Mouse (Mus musculus) ovary, postnatal 36 days (tissue): Measurements from ENCODE around the gene Ubr4.
"Not testable (repeated sequence)": the region's sequence is repeated elsewhere in the genome, so short reads cannot be mapped to it uniquely, and the experiment has no call there.

ENCODE experiments used
- DNase-seq: peaks from one replicate; pipeline ENCODE4 v3.0.0; 2022; ENCODE audit warnings: low spot score, mixed read lengths

Ubr4 gene

DNA sequence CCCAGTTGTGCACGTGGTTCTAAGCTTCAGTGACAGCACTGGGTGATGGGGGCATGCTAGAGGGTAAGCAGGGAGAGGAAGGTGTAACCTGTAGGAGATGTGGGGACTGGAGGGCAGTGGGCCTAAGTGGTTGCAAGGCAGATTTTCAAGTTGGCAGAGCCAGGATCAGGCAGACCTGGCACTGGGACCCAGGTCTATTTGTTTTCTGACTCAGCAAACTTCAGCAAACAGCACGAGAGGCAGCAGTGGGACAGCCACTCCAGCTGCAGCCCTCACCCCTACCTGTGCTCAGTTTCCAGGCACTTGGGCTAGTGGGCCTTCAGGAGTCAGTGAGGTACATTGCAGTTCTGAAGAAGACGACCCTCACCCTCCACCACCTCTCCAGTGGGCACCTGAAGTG, 4.8 kb downstream of the Ubr4 start:
- no peak for DNase-seq

DNA sequence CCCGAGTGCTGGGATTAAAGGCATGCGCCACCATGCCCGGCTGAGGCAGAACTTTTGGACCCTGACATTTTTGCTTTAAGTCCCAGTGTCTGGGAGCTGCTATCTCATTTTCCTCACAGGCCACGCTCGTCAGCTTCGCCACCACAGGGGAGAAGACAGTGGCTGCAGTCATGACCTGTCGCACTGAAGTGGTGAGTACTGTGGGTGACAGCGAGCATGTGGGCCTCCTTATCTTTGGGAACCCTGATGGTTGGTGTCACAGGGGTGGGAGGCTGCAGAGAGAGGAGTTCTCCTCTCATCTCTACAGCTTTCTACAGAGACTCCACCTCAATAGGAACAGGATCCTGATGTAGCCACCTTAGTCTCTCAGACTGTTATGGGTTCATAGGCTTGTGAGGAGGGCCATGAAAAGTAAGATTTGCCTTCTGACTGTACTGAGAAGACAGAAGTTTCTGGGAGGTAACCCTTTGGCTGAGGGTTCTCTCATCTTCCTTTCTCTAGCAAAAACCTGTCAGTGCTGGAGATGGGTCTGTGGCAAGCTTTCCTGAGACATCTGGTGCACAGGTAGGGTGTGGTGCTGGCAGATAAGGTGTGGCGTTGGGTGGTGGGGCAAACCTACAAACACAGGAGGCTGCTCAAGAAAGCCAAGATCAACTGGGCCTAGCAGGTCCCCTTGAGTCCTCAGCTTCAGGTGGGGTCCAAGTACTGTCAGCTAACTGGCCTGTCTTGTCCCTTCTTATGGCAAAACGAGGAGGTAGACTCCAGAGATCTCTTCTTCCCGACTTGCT, 8.5 kb downstream of the Ubr4 start:
- no peak for DNase-seq

DNA sequence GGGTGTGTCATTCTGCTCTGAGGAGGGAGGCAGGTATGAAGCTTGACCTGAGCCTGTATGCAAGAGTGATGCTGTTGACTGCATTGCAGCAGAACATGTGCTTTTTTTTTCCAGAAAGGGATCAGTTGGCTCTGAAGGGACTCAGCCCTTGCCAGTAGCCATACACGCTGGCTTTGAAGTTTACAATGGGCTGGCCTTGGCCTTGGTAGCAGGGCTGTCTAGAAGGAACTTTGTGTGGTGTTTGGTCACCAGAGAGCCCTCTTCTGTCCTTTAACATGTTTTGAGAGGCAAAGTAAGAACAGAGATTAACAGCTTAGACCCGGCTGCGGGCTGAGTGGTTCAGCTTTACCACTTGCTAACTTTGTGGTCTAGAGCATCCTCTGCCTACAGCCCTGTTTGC, 14.9 kb downstream of the Ubr4 start:
- no peak for DNase-seq

DNA sequence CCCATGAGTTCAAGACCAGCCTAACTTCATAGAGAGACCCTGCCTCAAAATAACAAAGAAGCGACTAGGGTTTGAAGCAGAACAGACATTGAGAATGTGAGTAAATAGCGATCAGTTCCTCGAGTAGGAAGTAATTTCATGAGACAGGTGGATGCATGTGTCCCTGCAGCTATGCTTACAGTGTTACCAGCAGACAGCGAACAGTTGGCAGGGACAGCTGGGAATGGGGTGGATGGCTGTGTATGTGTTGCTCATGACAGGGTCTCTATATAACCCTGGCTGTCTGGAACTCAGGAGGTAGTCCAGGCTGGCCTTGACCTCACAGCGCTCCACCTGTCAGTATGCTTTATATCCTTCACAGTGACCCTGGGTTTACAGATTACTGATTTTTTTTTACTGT, 15.6 kb downstream of the Ubr4 start:
- DNase-seq = no peak

DNA sequence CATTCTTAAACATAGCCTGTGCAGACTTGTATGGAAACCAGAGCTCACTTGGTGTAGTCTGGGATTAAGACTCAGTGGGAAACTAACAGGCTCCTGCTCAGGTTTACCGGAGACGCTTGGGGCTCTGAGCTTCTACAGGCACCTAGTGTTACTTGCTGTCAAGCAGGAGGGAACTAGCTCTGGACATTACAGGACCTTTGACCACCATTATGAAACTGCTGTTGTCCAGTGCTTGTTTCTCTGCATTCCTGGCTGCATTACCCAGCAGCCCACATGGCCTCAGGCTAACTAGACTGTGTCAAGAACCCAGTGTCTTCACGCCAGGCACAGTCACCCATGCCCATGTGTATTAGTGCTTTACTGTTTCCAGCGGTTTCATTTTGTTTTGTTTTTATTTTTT, 20.7 kb downstream of the Ubr4 start:
- DNase-seq = no peak

DNA sequence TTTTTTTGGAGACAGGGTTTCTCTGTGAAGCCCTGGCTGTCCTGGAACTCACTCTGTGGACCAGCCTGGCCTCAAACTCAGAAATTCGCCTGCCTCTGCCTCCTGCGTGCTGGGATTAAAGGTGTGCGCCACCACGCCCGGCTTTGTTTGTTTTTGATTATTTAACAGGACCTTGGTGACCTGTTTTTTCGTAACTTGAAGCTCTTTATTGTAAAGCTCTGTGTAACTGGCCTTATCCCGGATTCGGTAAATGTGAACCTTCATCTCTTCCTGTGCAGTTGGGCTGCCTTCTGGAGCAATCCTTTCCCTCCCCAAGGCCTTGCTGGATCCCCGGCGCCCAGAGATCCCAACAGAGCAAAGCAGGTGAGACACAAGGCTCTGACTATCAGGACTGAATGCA, 21.1 kb downstream of the Ubr4 start:
- DNase-seq = no peak

GRCm38 (mm10) chr4:139379719-139380118, 27.3 kb downstream of the Ubr4 start:
- no peak for DNase-seq

DNA sequence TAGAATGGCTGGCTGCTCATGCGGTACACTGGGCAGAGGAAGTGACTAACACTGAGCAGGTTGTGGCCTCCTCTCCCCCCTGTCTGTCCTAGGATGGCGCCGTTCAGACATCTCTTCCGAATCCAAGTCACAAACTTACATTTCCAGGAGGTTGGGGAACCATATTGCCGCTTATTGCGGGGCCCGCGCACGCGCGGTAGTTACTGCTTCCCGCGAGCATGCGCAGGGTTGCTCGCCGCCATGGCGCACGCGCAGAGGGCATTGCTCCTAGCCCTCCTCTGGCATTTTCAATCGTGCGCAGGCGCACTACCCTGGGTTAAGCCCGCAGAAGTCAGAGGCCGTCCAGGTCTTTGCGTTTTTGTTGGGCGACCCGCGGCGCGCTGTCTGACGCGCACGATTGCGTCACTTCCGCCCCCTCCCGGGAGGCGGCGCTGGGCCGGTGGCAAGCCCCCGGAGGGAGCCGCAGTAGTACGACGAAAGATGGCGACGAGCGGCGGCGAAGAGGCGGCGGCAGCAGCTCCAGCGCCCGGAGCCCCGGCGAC, 27.9 kb downstream of the Ubr4 start:
- peak; percentile 100 for DNase-seq

DNA sequence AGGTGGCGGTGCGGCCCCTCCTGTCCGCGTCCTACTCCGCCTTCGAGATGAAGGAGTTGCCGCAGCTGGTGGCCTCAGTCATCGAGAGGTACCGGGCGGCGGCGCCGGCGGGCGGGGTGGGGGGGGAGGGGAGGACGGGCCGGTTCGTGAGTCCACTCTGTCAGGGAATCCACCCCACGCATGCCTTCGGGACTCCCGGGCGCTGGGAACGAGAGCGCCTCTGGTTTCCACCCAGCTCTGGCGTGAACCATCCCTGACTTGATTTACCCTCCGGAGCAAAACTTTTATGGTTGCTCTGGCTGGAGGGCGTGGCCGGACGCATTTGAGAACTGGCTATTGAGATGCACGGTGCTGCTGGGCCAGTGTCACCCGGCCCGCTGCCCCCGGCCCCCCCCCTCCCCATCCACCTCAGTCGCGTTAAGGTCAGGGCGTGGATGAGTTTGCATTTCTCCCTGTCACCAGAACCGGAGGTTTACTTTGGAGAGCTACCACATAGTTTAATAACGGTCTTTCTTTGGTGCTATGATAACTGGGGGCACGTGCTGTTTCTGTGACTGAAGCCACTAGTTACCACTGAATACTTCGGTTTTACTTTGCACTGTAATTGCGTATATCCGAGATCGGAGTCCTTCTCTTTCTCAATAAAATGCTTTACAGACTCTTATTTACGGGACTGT, 28.5 kb downstream of the Ubr4 start:
- no peak for DNase-seq

GRCm38 (mm10) chr4:139381452-139381845, 29.0 kb downstream of the Ubr4 start:
- no peak for DNase-seq

DNA sequence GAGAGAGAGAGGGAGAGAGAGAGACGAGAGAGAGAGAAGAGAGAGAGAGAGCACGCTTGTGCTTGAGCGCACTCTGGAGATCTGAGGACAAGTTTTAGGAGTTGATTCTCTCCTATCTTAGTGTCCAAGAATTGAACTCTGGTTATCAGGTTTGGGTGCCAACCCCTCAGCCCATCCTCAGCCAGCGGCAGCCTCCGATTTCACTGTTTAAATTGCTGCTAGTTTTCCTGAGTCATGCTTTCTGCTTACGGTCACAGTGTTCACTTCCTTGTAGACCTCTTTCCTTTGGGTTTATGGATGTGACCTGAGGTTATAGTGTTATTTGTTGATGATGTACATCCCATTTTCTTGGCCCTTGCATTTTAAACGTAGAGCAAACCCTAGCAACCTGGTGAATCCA, 29.8 kb downstream of the Ubr4 start:
- no peak for DNase-seq

DNA sequence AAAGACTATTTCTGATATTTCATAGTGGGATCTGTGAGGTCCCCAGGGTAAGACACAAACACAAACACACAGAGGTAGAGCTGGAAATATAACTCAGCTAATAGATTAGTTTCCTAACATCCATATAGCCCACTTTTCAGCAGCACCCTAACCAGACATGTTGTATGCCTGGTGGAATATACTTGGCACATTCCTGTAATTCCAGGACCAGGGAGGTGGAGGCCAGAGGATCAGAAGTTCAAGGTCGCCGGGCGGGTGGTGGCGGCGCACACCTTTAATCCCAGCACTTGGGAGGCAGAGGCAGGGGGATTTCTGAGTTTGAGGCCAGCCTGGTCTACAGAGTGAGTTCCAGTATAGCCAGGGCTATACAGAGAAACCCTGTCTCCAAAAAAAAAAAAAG, 33.4 kb downstream of the Ubr4 start:
- DNase-seq = not testable (repeated sequence)

DNA sequence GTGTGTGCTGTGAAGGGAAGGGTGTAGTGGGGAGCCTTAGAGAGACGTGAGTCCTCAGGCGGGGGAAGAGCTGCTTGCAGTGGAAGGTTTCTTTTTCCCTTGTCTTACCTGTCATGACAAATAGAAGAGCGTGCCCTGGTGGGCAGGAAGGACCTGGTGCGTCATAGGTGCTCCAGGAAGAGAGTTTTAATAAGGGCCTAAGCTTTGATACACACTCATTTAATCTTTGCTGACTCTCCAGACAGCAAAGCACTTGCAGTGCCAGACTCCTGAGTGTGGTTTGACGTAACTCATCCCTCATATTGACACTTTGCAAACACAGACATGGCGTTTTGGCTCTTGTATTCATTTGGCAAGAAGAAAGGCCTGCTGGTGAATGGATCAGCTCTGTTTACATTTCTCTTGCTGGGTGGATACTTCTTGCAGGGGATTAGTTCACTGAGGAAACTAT, 34.5 kb downstream of the Ubr4 start:
- DNase-seq = no peak

- DNase-seq = no peak
Observed at GRCm38 (mm10) chr4:139389557-139389956, 37.1 kb downstream of the Ubr4 start.

- DNase-seq = no peak
Observed at GRCm38 (mm10) chr4:139395431-139395830, 43.0 kb downstream of the Ubr4 start.

GRCm38 (mm10) chr4:139400487-139400886, 48.1 kb downstream of the Ubr4 start:
- DNase-seq = no peak

DNA sequence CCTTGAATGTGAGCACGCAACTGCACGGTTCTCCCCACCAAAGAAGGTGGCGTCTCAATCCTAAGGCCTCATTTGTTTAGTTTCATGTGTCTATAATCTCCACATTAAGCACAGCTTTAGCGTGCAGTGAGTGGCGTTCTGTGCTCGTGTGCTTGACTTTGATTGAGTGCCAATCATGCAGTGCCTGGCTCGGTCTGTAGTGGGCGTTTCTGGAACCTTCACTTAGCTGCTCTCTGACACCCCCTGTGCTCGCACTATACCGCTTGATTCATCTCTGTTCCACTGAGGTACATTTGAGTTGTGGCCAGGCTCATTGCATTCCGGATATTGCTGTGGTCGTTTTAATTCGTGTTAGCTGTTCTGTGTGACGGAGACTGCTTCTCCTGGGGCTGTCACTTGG, 50.8 kb downstream of the Ubr4 start:
- no peak for DNase-seq

DNA sequence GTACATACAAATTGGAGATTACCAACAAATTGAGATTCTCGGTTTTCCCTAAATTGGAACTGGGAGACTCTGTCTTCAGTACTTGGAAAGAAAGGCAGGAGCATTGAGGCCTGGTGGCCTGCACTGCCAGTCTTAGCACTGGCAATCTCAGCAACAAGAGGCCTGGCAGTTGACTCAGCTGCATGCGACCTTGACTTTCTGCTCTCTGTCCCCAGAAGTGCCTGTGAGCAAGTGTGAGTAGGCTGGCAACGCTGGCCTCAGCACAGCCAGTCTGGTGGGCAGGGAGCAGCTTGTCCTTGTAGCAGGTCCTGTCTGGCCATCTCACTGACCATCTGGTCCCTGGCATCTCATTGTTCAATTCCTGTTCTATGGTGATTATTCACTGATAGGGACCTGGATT, 58.9 kb downstream of the Ubr4 start:
- no peak for DNase-seq

DNA sequence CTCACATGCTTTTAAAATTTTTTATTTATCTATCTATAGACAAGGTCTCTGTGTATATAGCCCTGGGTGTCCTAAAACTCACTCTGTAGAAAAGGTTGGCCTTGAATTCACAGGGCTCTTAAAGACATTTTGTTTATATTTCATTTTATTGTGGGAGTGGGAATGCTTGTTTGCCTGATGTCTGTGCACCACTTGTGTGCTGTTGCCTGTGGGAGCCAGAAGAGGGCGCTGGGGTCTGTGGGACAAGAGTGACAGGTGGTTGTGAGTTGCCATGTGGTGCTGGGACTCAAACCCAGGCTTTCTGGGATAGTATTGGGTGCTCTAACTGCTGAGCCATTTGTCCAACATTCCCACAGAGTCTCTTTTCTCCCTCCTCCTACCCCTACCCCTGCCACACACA, 65.5 kb downstream of the Ubr4 start:
- DNase-seq = no peak

- no peak for DNase-seq
Observed at GRCm38 (mm10) chr4:139421621-139422020, 69.2 kb downstream of the Ubr4 start.

DNA sequence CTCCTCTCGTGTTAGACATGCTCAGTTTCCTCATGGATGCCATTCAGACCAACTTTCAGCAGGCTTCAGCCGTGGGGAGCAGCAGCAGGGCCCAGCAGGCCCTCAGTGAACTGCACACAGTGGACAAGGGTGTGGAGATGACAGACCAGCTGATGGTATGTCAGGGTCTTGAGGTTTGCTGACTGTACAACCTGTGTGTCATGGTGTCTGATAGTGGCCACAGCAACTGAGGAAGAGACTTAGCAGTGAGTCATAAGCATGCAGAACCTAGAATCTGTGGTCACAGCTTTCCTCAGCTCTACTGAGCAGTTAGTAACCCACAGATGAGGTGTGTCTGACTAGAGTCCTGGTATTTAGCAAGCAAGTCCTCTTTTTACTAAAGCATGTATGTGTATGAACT, 70.0 kb downstream of the Ubr4 start:
- no peak for DNase-seq

DNA sequence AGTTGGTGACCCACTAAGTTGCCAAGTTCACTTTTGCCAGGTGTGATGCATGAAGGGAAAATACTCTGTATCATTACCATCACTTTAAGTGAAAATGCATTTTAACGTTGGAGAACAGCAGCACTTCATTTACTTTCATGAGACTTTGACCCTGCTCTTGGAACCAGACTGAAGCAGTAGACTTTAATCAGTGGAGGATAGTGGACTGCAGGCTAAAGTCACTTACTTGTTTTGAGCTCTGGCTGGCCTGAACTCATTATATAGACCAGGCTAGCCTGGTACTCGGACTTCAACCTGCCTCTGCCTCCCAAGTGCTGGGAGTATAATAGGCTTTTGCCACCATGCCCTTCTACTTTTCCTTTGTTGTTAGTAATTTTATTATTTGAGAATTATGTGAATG, 70.9 kb downstream of the Ubr4 start:
- DNase-seq = no peak

DNA sequence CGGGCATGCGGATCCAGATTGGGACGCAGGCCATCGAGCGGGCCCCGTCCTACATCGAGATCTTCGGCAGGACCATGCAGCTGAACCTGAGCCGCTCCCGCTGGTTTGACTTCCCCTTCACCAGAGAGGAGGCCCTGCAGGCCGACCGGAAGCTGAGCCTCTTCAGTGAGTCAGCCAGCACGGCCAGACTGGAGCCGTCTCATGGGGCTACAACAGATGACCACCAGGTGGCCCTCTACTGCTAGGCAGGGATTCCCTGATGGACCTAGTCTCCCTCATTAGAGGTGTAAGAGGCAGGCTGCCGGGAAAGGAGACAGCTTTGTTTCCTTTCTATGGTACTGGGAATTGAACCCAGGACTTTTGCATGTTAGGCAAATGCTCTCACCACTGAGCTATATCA, 77.8 kb downstream of the Ubr4 start:
- peak; percentile 59 for DNase-seq

- DNase-seq = no peak
Observed at GRCm38 (mm10) chr4:139430891-139431290, 78.5 kb downstream of the Ubr4 start.
